Mouse (Mus musculus): ENCODE data around the gene Gm20388.

Gene Gm20388

GRCm38 (mm10) chr8:122112264-122112965, 2201.8 kb downstream of the Gm20388 start:
- no peak for DNase-seq (ENCODE audit: low spot score in 2 of 2)

- DNase-seq (ENCODE audit: low spot score in 2 of 2), result no peak
These were observed 2204.2 kb downstream of the Gm20388 start for GRCm38 (mm10) chr8:122114890-122115289.

- no peak for DNase-seq (ENCODE audit: low spot score in 2 of 2)
These were observed 2206.2 kb downstream of the Gm20388 start for GRCm38 (mm10) chr8:122116716-122117357.

- no peak for DNase-seq (ENCODE audit: low spot score in 2 of 2)
These were observed 2207.5 kb downstream of the Gm20388 start for GRCm38 (mm10) chr8:122118097-122118496.

- DNase-seq (ENCODE audit: low spot score in 2 of 2), result no peak
These were observed 2207.9 kb downstream of the Gm20388 start for GRCm38 (mm10) chr8:122118536-122118935.

GRCm38 (mm10) chr8:122124326-122124725, 2213.7 kb downstream of the Gm20388 start:
- no peak for DNase-seq (ENCODE audit: low spot score in 2 of 2)

GRCm38 (mm10) chr8:122126659-122127058, 2216.0 kb downstream of the Gm20388 start:
- no peak for DNase-seq (ENCODE audit: low spot score in 2 of 2)

GRCm38 (mm10) chr8:122134121-122134529, 2223.5 kb downstream of the Gm20388 start:
- DNase-seq (ENCODE audit: low spot score in 2 of 2), result no peak

- DNase-seq (ENCODE audit: low spot score in 2 of 2), result no peak
These were observed 2224.9 kb downstream of the Gm20388 start for GRCm38 (mm10) chr8:122135494-122135893.

GRCm38 (mm10) chr8:122139784-122140183, 2229.1 kb downstream of the Gm20388 start:
- peak; percentile 37 to 75 for DNase-seq (ENCODE audit: low spot score in 2 of 2)

GRCm38 (mm10) chr8:122140411-122140810, 2229.8 kb downstream of the Gm20388 start:
- no peak for DNase-seq (ENCODE audit: low spot score in 2 of 2)

GRCm38 (mm10) chr8:122142428-122142827, 2231.8 kb downstream of the Gm20388 start:
- DNase-seq (ENCODE audit: low spot score in 2 of 2), result no peak

- DNase-seq (ENCODE audit: low spot score in 2 of 2), result no peak
These were observed 2232.6 kb downstream of the Gm20388 start for GRCm38 (mm10) chr8:122143231-122143630.

- DNase-seq (ENCODE audit: low spot score in 2 of 2), result no peak
These were observed 2234.2 kb downstream of the Gm20388 start for GRCm38 (mm10) chr8:122144729-122145311.

- DNase-seq (ENCODE audit: low spot score in 2 of 2), result no peak
These were observed 2238.4 kb downstream of the Gm20388 start for GRCm38 (mm10) chr8:122149045-122149444.

GRCm38 (mm10) chr8:122149606-122150005, 2239.0 kb downstream of the Gm20388 start:
- DNase-seq (ENCODE audit: low spot score in 2 of 2), result no peak

- no peak for DNase-seq (ENCODE audit: low spot score in 2 of 2)
These were observed 2240.9 kb downstream of the Gm20388 start for GRCm38 (mm10) chr8:122151541-122151940.

- no peak for DNase-seq (ENCODE audit: low spot score in 2 of 2)
These were observed 2244.5 kb downstream of the Gm20388 start for GRCm38 (mm10) chr8:122155082-122155643.

- no peak for DNase-seq (ENCODE audit: low spot score in 2 of 2)
These were observed 2245.3 kb downstream of the Gm20388 start for GRCm38 (mm10) chr8:122155964-122156363.

- no peak for DNase-seq (ENCODE audit: low spot score in 2 of 2)
These were observed 2247.0 kb downstream of the Gm20388 start for GRCm38 (mm10) chr8:122157689-122158088.

- no peak for DNase-seq (ENCODE audit: low spot score in 2 of 2)
These were observed 2249.5 kb downstream of the Gm20388 start for GRCm38 (mm10) chr8:122160165-122160564.

- peak; percentile 69 to 89 for DNase-seq (ENCODE audit: low spot score in 2 of 2)
These were observed 2252.4 kb downstream of the Gm20388 start for GRCm38 (mm10) chr8:122162992-122163391.
